Mouse (Mus musculus) forebrain, postnatal 0 days (tissue): ENCODE measurements around the gene Gins1. TPM values are rescaled to one million over a fixed set of nuclear protein-coding genes. Genes with fewer than 3 reads are reported as not detected.

Experiments
- ATAC-seq: fragments of 200-750 bp; cut with Nextera tagmentation; 2 replicates; pipeline ENCODE4 v1.8.0; 2017; ENCODE audit warnings: mild to moderate bottlenecking, moderate library complexity
- DNase-seq: peaks from one replicate; pipeline ENCODE4 v3.0.0-alpha.2; 2015
- H3K27ac ChIP-seq: fragments of 300-500 bp; sonication (generic); 2 replicates; pipeline ENCODE4 v1.5.1; 2014; ENCODE audit warnings: low read depth, mild to moderate bottlenecking, antibody characterized with exemption, low read length, moderate library complexity, mixed read lengths
- H3K27me3 ChIP-seq: fragments of 300-500 bp; sonication (generic); 2 replicates; pipeline ENCODE4 v1.6.1; 2014; ENCODE audit warnings: mild to moderate bottlenecking, low read length, mixed read lengths; ENCODE audit not compliant: insufficient read depth
- H3K36me3 ChIP-seq: fragments of 300-500 bp; sonication (generic); 2 replicates; pipeline ENCODE4 v1.6.1; 2014; ENCODE audit warnings: mild to moderate bottlenecking, moderate library complexity; ENCODE audit not compliant: insufficient read depth
- H3K4me1 ChIP-seq: fragments of 300-500 bp; sonication (generic); 2 replicates; pipeline ENCODE4 v1.6.1; 2014; ENCODE audit warnings: antibody characterized with exemption; ENCODE audit not compliant: insufficient read depth
- H3K4me2 ChIP-seq: fragments of 300-500 bp; sonication (generic); 2 replicates; pipeline ENCODE4 v1.6.1; 2014; ENCODE audit warnings: low read depth, mild to moderate bottlenecking, moderate library complexity
- H3K4me3 ChIP-seq: fragments of 300-500 bp; sonication (generic); 2 replicates; pipeline ENCODE4 v1.5.1; 2014; ENCODE audit warnings: low read depth, low read length, mixed read lengths
- H3K9ac ChIP-seq: fragments of 300-500 bp; sonication (generic); 2 replicates; pipeline ENCODE4 v1.6.1; 2014; ENCODE audit warnings: mild to moderate bottlenecking
- H3K9me3 ChIP-seq: fragments of 300-500 bp; sonication (generic); 2 replicates; pipeline ENCODE4 v1.6.1; 2016; ENCODE audit warnings: low read length
- CTCF ChIP-seq: sonication (generic); IDR thresholded peaks from 2 replicates; pipeline ENCODE4 v1.5.1; 2016; ENCODE audit warnings: antibody characterized with exemption, control low read depth, low read depth
- WGBS: fragments of 180-500 bp; shearing (Covaris S2); extraction: QIAGEN DNeasy Blood & Tissue Kit; methylation state at CpG from one replicate; pipeline ENCODE4 v1.1.7; 2014; 5-methylcytosine and 5-hydroxymethylcytosine counted together
- polyA plus RNA-seq: library from polyadenylated mRNA; unstranded; fragments of >200 nt; fragmentation: Nextera tagmentation; extraction: Ambion mirVana; gene quantifications from 2 replicates; pipeline ENCODE4 v1.2.1, GENCODE M21; 2015
- total RNA-seq: library from RNA; depleted of rRNA; stranded (reverse); fragments of >200 nt; gene quantifications from 2 replicates; pipeline ENCODE4 v1.2.3, GENCODE M21; 2014

Gene Gins1
- total and polyA plus RNA-seq, 2 experiments from 2014 or later, result 12.8 to 15.5 TPM

- 91% methylated on average over 4 of the region's 4 CpGs for WGBS
- no peak overlapping the region for H3K4me3 ChIP-seq
- no peaks in the 10 kb centered on the region for H3K9me3 ChIP-seq
- no peak for TF ChIP-seq CTCF
- no peak overlapping the region for H3K9ac ChIP-seq
- no peaks in the 10 kb centered on the region for H3K36me3 ChIP-seq
- no peak for ATAC-seq
- no peaks in the 10 kb centered on the region for H3K27me3 ChIP-seq
- no peak for DNase-seq
- H3K4me1 ChIP-seq, result no peaks in the 10 kb centered on the region
- no peak overlapping the region for H3K4me2 ChIP-seq
- H3K27ac ChIP-seq, result no peak overlapping the region
These were observed 17.0 kb downstream of the Gins1 start for GRCm38 (mm10) chr2:150922165-150922564.

GRCm38 (mm10) chr2:150923026-150923425 is 17.8 kb downstream of the Gins1 start:
- no peak for ATAC-seq
- TF ChIP-seq CTCF, result no peak
- H3K36me3 ChIP-seq, result no peaks in the 10 kb centered on the region
- no peak for DNase-seq
- WGBS, result 85% methylated on average over 3 of the region's 3 CpGs
- H3K4me1 ChIP-seq, result no peaks in the 10 kb centered on the region
- H3K27me3 ChIP-seq, result no peaks in the 10 kb centered on the region
- H3K9me3 ChIP-seq, result no peaks in the 10 kb centered on the region
- H3K27ac ChIP-seq, result no peak overlapping the region
- no peak overlapping the region for H3K9ac ChIP-seq
- no peak overlapping the region for H3K4me2 ChIP-seq
- no peak overlapping the region for H3K4me3 ChIP-seq

DNA sequence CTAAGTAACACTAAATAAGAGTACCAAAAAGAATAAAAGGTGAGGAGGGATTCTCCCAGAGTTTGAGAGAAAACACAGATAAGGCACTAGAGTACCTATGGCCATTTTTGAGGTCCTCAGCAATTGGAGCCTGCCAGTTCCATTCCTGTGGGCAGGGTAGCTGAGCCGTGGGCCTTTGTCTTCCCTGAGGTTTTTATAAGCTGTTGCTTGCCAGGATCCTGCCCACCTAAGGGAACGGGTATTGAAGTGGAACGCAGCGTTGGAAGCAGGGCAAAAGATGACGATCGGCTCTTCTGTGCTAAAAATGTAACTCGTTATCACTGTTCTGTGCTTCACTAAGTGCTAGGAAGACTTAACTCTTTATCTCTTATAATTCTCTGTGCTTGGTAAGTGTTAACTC is 18.3 kb downstream of the Gins1 start:
- DNase-seq (no peak), ATAC-seq (peak; percentile 23; the same call in 1 of the 2 replicates)
- no peak for TF ChIP-seq CTCF
- H3K9ac ChIP-seq, result no peak overlapping the region
- H3K27me3 ChIP-seq, result no peaks in the 10 kb centered on the region
- WGBS, result 56% methylated on average over 7 of the region's 7 CpGs
- H3K27ac ChIP-seq, result no peak overlapping the region
- no peaks in the 10 kb centered on the region for H3K9me3 ChIP-seq
- no peaks in the 10 kb centered on the region for H3K4me1 ChIP-seq
- H3K4me3 ChIP-seq, result no peak overlapping the region
- no peak overlapping the region for H3K4me2 ChIP-seq
- H3K36me3 ChIP-seq, result no peaks in the 10 kb centered on the region

GRCm38 (mm10) chr2:150927038-150927720 is 22.0 kb downstream of the Gins1 start:
- no peaks in the 10 kb centered on the region for H3K4me1 ChIP-seq
- H3K9ac ChIP-seq, result no peak overlapping the region
- H3K4me3 ChIP-seq, result no peak overlapping the region
- DNase-seq (no peak), ATAC-seq (no peak)
- TF ChIP-seq CTCF, result no peak
- H3K27me3 ChIP-seq, result no peaks in the 10 kb centered on the region
- no peak overlapping the region for H3K27ac ChIP-seq
- no peaks in the 10 kb centered on the region for H3K9me3 ChIP-seq
- H3K4me2 ChIP-seq, result no peak overlapping the region
- no peaks in the 10 kb centered on the region; the same call in 1 of the 2 replicates for H3K36me3 ChIP-seq
- 96% methylated on average over 11 of the region's 11 CpGs for WGBS

- Histone ChIP-seq H3K9ac (no peak overlapping the region), H3K27me3 (no peaks in the 10 kb centered on the region), H3K9me3 (no peaks in the 10 kb centered on the region), H3K4me1 (no peaks in the 10 kb centered on the region), H3K4me2 (no peak overlapping the region), H3K36me3 (peaks cover 6% of the 10 kb centered on the region), H3K27ac (no peak overlapping the region), H3K4me3 (no peak overlapping the region)
- DNase-seq (no peak), ATAC-seq (no peak)
- WGBS, result 80% methylated on average over 6 of the region's 6 CpGs
- no peak for TF ChIP-seq CTCF
These were observed 24.0 kb downstream of the Gins1 start for GRCm38 (mm10) chr2:150929156-150929555.

GRCm38 (mm10) chr2:150930806-150931205 is 25.6 kb downstream of the Gins1 start:
- Histone ChIP-seq H3K27ac (no peak overlapping the region), H3K9me3 (no peaks in the 10 kb centered on the region), H3K36me3 (peaks cover 11% of the 10 kb centered on the region), H3K4me3 (no peak overlapping the region), H3K27me3 (no peaks in the 10 kb centered on the region), H3K9ac (no peak overlapping the region), H3K4me2 (no peak overlapping the region), H3K4me1 (no peaks in the 10 kb centered on the region)
- WGBS, result 35% methylated on average over 3 of the region's 3 CpGs
- DNase-seq (no peak), ATAC-seq (no peak)
- TF ChIP-seq CTCF, result no peak

DNA sequence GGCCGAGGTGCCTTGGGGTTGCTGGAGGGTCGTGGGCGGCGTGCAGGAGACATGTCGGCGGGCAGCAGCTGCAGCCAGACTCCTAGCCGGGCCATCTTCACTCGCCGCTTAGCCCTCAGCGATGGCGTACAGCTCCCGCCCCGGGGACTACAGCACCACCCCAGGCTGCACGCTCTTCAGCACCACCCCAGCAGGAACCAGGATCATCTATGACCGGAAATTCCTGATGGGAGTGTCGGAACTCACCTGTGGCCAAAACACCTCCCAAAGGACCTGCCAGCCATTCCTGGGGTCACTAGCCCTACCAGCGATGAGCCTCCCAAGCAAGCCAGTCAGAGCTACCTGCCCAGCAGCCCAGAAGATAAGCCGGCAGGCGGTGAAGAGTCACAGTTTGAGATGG is 28.3 kb downstream of the Gins1 start:
- no peak for TF ChIP-seq CTCF
- H3K36me3 ChIP-seq, result peaks cover 28% of the 10 kb centered on the region

More for the DNA sequence above, 28.3 kb downstream of the Gins1 start:
- no peak for DNase-seq
- no peak for ATAC-seq
- Histone ChIP-seq H3K9me3 (no peaks in the 10 kb centered on the region), H3K27ac (no peak overlapping the region), H3K4me3 (no peak overlapping the region), H3K27me3 (no peaks in the 10 kb centered on the region), H3K4me1 (no peaks in the 10 kb centered on the region), H3K9ac (no peak overlapping the region), H3K4me2 (no peak overlapping the region)
- 87% methylated on average over 19 of the region's 19 CpGs for WGBS
